Mouse (Mus musculus) heart, embryonic 14.5 days (tissue): Measurements from ENCODE around the gene Sufu. TPM values are rescaled to one million over a fixed set of nuclear protein-coding genes. Genes with fewer than 3 reads are reported as not detected.

Source experiments
- ATAC-seq: fragments of 200-750 bp; cut with Nextera tagmentation; 2 replicates; pipeline ENCODE4 v1.8.0; 2017; ENCODE audit warnings: low read depth, moderate TSS enrichment; ENCODE audit not compliant: insufficient number of reproducible peaks, insufficient read depth, low FRiP score
- H3K27ac ChIP-seq, 2 experiments: fragments of 200-500 bp in 1 of 2; fragments of 300-500 bp in 1 of 2; sonication (generic) in 1 of 2; replicated peaks in 1 of 2; 2 replicates each; pipeline ENCODE4 v1.5.1; 2012 to 2014; ENCODE audit warnings: low read depth in 2 of 2, low read length in 2 of 2, control low read depth in 1 of 2, mild to moderate bottlenecking in 1 of 2, mixed read lengths in 1 of 2; ENCODE audit not compliant: control insufficient read depth in 1 of 2, insufficient read depth in 1 of 2
- H3K27me3 ChIP-seq: fragments of 300-500 bp; sonication (generic); 2 replicates; pipeline ENCODE4 v1.6.1; 2014; ENCODE audit warnings: mild to moderate bottlenecking, low read length, control low read depth; ENCODE audit not compliant: control insufficient read depth, insufficient read depth
- H3K36me3 ChIP-seq: fragments of 300-500 bp; sonication (generic); 2 replicates; pipeline ENCODE4 v1.6.1; 2014; ENCODE audit warnings: mild to moderate bottlenecking, control low read depth, low read length, mixed read lengths; ENCODE audit not compliant: control insufficient read depth, insufficient read depth
- H3K4me1 ChIP-seq, 2 experiments: fragments of 200-500 bp in 1 of 2; fragments of 300-500 bp in 1 of 2; sonication (generic) in 1 of 2; 2 replicates each; pipeline ENCODE4 v1.6.1; 2012 to 2014; ENCODE audit warnings: low read length in 2 of 2, control low read depth in 1 of 2, mixed read lengths in 1 of 2; ENCODE audit not compliant: control insufficient read depth in 2 of 2, insufficient read depth in 2 of 2
- H3K4me2 ChIP-seq: fragments of 300-500 bp; sonication (generic); 2 replicates; pipeline ENCODE4 v1.6.1; 2014; ENCODE audit warnings: mild to moderate bottlenecking, low read length
- H3K4me3 ChIP-seq, 2 experiments: fragments of 200-500 bp in 1 of 2; fragments of 300-500 bp in 1 of 2; sonication (generic) in 1 of 2; 2 replicates each; pipeline ENCODE4 v1.5.1; 2012 to 2014; ENCODE audit warnings: low read length in 2 of 2, mild to moderate bottlenecking in 2 of 2, control low read depth in 1 of 2, low read depth in 1 of 2, moderate library complexity in 1 of 2; ENCODE audit not compliant: control insufficient read depth in 1 of 2, insufficient read depth in 1 of 2
- H3K9ac ChIP-seq: fragments of 300-500 bp; sonication (generic); 2 replicates; pipeline ENCODE4 v1.6.1; 2014; ENCODE audit warnings: mild to moderate bottlenecking, low read length
- H3K9me3 ChIP-seq: fragments of 300-500 bp; sonication (generic); 2 replicates; pipeline ENCODE4 v1.6.1; 2016; ENCODE audit warnings: low read length, control low read depth; ENCODE audit not compliant: control insufficient read depth
- WGBS: fragments of 180-500 bp; shearing (Covaris S2); extraction: QIAGEN DNeasy Blood & Tissue Kit; methylation state at CpG from one replicate; pipeline ENCODE4 v1.1.7; 2014; 5-methylcytosine and 5-hydroxymethylcytosine counted together
- polyA plus RNA-seq: library from polyadenylated mRNA; unstranded; fragments of >200 nt; fragmentation: Nextera tagmentation; extraction: Ambion mirVana; gene quantifications from 2 replicates; pipeline ENCODE4 v1.2.1, GENCODE M21; 2014

The Sufu gene
- polyA plus RNA-seq, 1 experiment from 2014 or later = 18.8 TPM

GRCm38 (mm10) chr19:46533525-46533924 is 136.8 kb downstream of the Sufu start:
- Histone ChIP-seq H3K36me3 (0 out of 2 replicates have a peak, but pooled peaks cover 6% of the 10 kb centered on the region), H3K4me3 (no peak overlapping the region), H3K27me3 (no peaks in the 10 kb centered on the region), H3K27ac (no peak overlapping the region; a peak in 1 of 4 replicates), H3K4me2 (no peak overlapping the region), H3K9me3 (no peaks in the 10 kb centered on the region), H3K9ac (no peak overlapping the region), H3K4me1 (peaks cover 45 to 46% of the 10 kb centered on the region in 2 experiments)
- no peak for ATAC-seq
- WGBS = 83% methylated on average over 5 of the region's 5 CpGs

GRCm38 (mm10) chr19:46534542-46535098 is 137.9 kb downstream of the Sufu start:
- Histone ChIP-seq H3K27me3 (no peaks in the 10 kb centered on the region), H3K4me1 (peaks cover 36% of the 10 kb centered on the region in 2 experiments), H3K9ac (no peak overlapping the region), H3K4me3 (no peak overlapping the region), H3K27ac (no peak overlapping the region), H3K36me3 (0 out of 2 replicates have a peak, but pooled peaks cover 6% of the 10 kb centered on the region), H3K9me3 (no peaks in the 10 kb centered on the region), H3K4me2 (no peak overlapping the region)
- 62% methylated on average over 6 of the region's 6 CpGs for WGBS
- ATAC-seq = no peak

- H3K4me2 ChIP-seq = no peak overlapping the region
- no peaks in the 10 kb centered on the region for H3K27me3 ChIP-seq
- ATAC-seq = no peak
- H3K4me1 ChIP-seq = peaks cover 9 to 10% of the 10 kb centered on the region in 2 experiments
- H3K9me3 ChIP-seq = no peaks in the 10 kb centered on the region
- no peak overlapping the region for H3K9ac ChIP-seq
- no peak overlapping the region for H3K4me3 ChIP-seq
- no peak overlapping the region for H3K27ac ChIP-seq
- WGBS = 93% methylated on average over 9 of the region's 9 CpGs
- H3K36me3 ChIP-seq = peaks cover 26% of the 10 kb centered on the region
Observed at GRCm38 (mm10) chr19:46537357-46537756, 140.7 kb downstream of the Sufu start.

- Histone ChIP-seq H3K4me2 (no peak overlapping the region), H3K9ac (no peak overlapping the region), H3K27ac (no peak overlapping the region), H3K27me3 (no peaks in the 10 kb centered on the region), H3K4me1 (peaks cover under 1 to 2% of the 10 kb centered on the region in 2 experiments; a peak in 2 of 4 replicates), H3K36me3 (peaks cover 35% of the 10 kb centered on the region), H3K9me3 (no peaks in the 10 kb centered on the region), H3K4me3 (no peak overlapping the region)
- ATAC-seq = no peak
- 79% methylated on average over 6 of the region's 6 CpGs for WGBS
Observed at GRCm38 (mm10) chr19:46538213-46538612, 141.5 kb downstream of the Sufu start.

Other genes with a start within 250 kb of the Sufu start
- 0.51 and 0.66 TPM in 2 replicates for gene Pitx3, start 248.6 kb upstream of the Sufu start, polyA plus RNA-seq
- 43.5 and 45.0 TPM in 2 replicates for gene Gbf1, start 244.4 kb upstream of the Sufu start, polyA plus RNA-seq
- gene Nfkb2, start 92.6 kb upstream of the Sufu start, polyA plus RNA-seq = 7.0 and 7.4 TPM in 2 replicates
- gene Psd, start 69.7 kb upstream of the Sufu start, polyA plus RNA-seq = 6.0 and 7.4 TPM in 2 replicates
- gene Fbxl15, start 68.7 kb upstream of the Sufu start, polyA plus RNA-seq = 10.4 and 11.8 TPM in 2 replicates
- 125 and 128 TPM in 2 replicates for gene Cuedc2, start 58.2 kb upstream of the Sufu start, polyA plus RNA-seq
- 4.4 and 6.4 TPM in 2 replicates for gene Mfsd13a, start 55.8 kb upstream of the Sufu start, polyA plus RNA-seq
- 0.62 and 1.8 TPM in 2 replicates for gene 2310034G01Rik, start 46.6 kb upstream of the Sufu start, polyA plus RNA-seq
- gene Actr1a, start 1.1 kb upstream of the Sufu start, polyA plus RNA-seq = 117 and 126 TPM in 2 replicates
- 23.4 TPM in 2 replicates for gene Trim8, start 104.8 kb downstream of the Sufu start, polyA plus RNA-seq
- gene Arl3, start 176.3 kb downstream of the Sufu start, polyA plus RNA-seq = 54.4 and 72.5 TPM in 2 replicates
- 8.0 and 8.8 TPM in 2 replicates for gene Sfxn2, start 176.5 kb downstream of the Sufu start, polyA plus RNA-seq
- gene Wbp1l, start 202.2 kb downstream of the Sufu start, polyA plus RNA-seq = 48.8 and 49.3 TPM in 2 replicates